Mouse (Mus musculus) kidney, adult 2 months (tissue): ENCODE results near the gene Rpl22.

Source experiments
- CTCF ChIP-seq: fragments of 200-500 bp; conservative IDR thresholded peaks from 2 replicates; pipeline ENCODE4 v1.5.1; 2011; ENCODE audit warnings: low read depth, mild to moderate bottlenecking, control low read depth, low read length, moderate library complexity, mixed read lengths; ENCODE audit not compliant: insufficient read depth, insufficient read length
- POLR2A ChIP-seq: fragments of 200-500 bp; IDR thresholded peaks from one replicate; pipeline ENCODE4 v1.6.1; 2011; ENCODE audit warnings: low read depth, low read length, control low read depth

- TF ChIP-seq POLR2A (no peak), CTCF (no peak)
Observed at GRCm38 (mm10) chr4:152290991-152291390, 34.6 kb upstream of the Rpl22 start.
